Mouse (Mus musculus) hindbrain, embryonic 11.5 days (tissue): ENCODE results near the gene Rgmb. TPM values are rescaled to one million over a fixed set of nuclear protein-coding genes. Genes with fewer than 3 reads are reported as not detected.

Source experiments
- ATAC-seq: fragments of 200-750 bp; cut with Nextera tagmentation; 2 replicates; pipeline ENCODE4 v1.8.0; 2017; ENCODE audit warnings: mild to moderate bottlenecking, moderate TSS enrichment, moderate library complexity; ENCODE audit not compliant: low FRiP score
- DNase-seq: peaks from one replicate; pipeline ENCODE4 v3.0.0-alpha.2; 2015; ENCODE audit warnings: low spot score
- H3K27ac ChIP-seq: fragments of 300-500 bp; sonication (generic); 2 replicates; pipeline ENCODE4 v1.5.1; 2014; ENCODE audit warnings: mild to moderate bottlenecking, low read depth, low read length
- H3K27me3 ChIP-seq: fragments of 300-500 bp; sonication (generic); 2 replicates; pipeline ENCODE4 v1.6.1; 2014; ENCODE audit warnings: mild to moderate bottlenecking, low read length, moderate library complexity, mixed read lengths; ENCODE audit not compliant: control insufficient read depth, insufficient read depth
- H3K36me3 ChIP-seq: fragments of 300-500 bp; sonication (generic); 2 replicates; pipeline ENCODE4 v1.6.1; 2014; ENCODE audit warnings: mild to moderate bottlenecking, low read length, moderate library complexity, mixed read lengths; ENCODE audit not compliant: control insufficient read depth, insufficient read depth
- H3K4me1 ChIP-seq: fragments of 300-500 bp; sonication (generic); replicated peaks from 2 replicates; pipeline ENCODE4 v1.6.1; 2014; ENCODE audit warnings: low read length, mixed read lengths; ENCODE audit not compliant: control insufficient read depth, insufficient read depth
- H3K4me2 ChIP-seq: fragments of 300-500 bp; sonication (generic); replicated peaks from 2 replicates; pipeline ENCODE4 v1.6.1; 2014; ENCODE audit warnings: mild to moderate bottlenecking, low read depth, low read length
- H3K4me3 ChIP-seq: fragments of 300-500 bp; sonication (generic); 2 replicates; pipeline ENCODE4 v1.5.1; 2014; ENCODE audit warnings: low read depth, low read length
- H3K9ac ChIP-seq: fragments of 300-500 bp; sonication (generic); 2 replicates; pipeline ENCODE4 v1.6.1; 2014; ENCODE audit warnings: low read depth, low read length
- H3K9me3 ChIP-seq: fragments of 300-500 bp; sonication (generic); 2 replicates; pipeline ENCODE4 v1.6.1; 2016; ENCODE audit warnings: low read length; ENCODE audit not compliant: control insufficient read depth
- WGBS: fragments of 180-500 bp; shearing (Covaris S2); extraction: QIAGEN DNeasy Blood & Tissue Kit; methylation state at CpG from one replicate; pipeline ENCODE4 v1.1.7; 2014; 5-methylcytosine and 5-hydroxymethylcytosine counted together
- polyA plus RNA-seq: library from polyadenylated mRNA; unstranded; fragments of >200 nt; fragmentation: Nextera tagmentation; extraction: Ambion mirVana; gene quantifications from 2 replicates; pipeline ENCODE4 v1.2.1, GENCODE M21; 2014

Rgmb gene
- polyA plus RNA-seq, 1 experiment from 2014 or later: 102 TPM

GRCm38 (mm10) chr17:15824854-15825253, 6.0 kb downstream of the Rgmb start:
- 23% methylated on average over 3 of the region's 3 CpGs for WGBS
- H3K27ac ChIP-seq: peak overlapping the region; percentile 58
- H3K4me1 ChIP-seq: 0 out of 2 replicates have a peak, but pooled peaks cover 3% of the 10 kb centered on the region
- peak overlapping the region; percentile 98 for H3K4me3 ChIP-seq
- H3K9ac ChIP-seq: peak overlapping the region; percentile 96
- no peak for DNase-seq
- no peaks in the 10 kb centered on the region for H3K9me3 ChIP-seq
- H3K36me3 ChIP-seq: peaks cover 2% of the 10 kb centered on the region; the same call in 1 of the 2 replicates
- no peak for ATAC-seq
- peak overlapping the region; percentile 63 for H3K4me2 ChIP-seq
- no peaks in the 10 kb centered on the region for H3K27me3 ChIP-seq

- Histone ChIP-seq H3K27ac (peak overlapping the region; percentile 58), H3K36me3 (peaks cover 2% of the 10 kb centered on the region; the same call in 1 of the 2 replicates), H3K4me1 (0 out of 2 replicates have a peak, but pooled peaks cover 3% of the 10 kb centered on the region), H3K9me3 (no peaks in the 10 kb centered on the region), H3K4me3 (peak overlapping the region; percentile 98), H3K9ac (peak overlapping the region; percentile 96), H3K27me3 (no peaks in the 10 kb centered on the region), H3K4me2 (peak overlapping the region; percentile 63)
- ATAC-seq (no peak), DNase-seq (no peak)
- 45% methylated on average over 11 of the region's 11 CpGs for WGBS
These were observed 6.5 kb downstream of the Rgmb start for GRCm38 (mm10) chr17:15824337-15824736.

- H3K27me3 ChIP-seq: no peaks in the 10 kb centered on the region
- DNase-seq: no peak
- peak overlapping the region; percentile 63 for H3K4me2 ChIP-seq
- no peaks in the 10 kb centered on the region for H3K9me3 ChIP-seq
- H3K4me3 ChIP-seq: peak overlapping the region; percentile 98
- H3K4me1 ChIP-seq: 0 out of 2 replicates have a peak, but pooled peaks cover 3% of the 10 kb centered on the region
- H3K27ac ChIP-seq: peak overlapping the region; percentile 58
- H3K9ac ChIP-seq: peak overlapping the region; percentile 96
- H3K36me3 ChIP-seq: peaks cover 2% of the 10 kb centered on the region; the same call in 1 of the 2 replicates
- WGBS: 39% methylated on average over 3 of the region's 3 CpGs
- ATAC-seq: no peak
These were observed 7.0 kb downstream of the Rgmb start for GRCm38 (mm10) chr17:15823838-15824237.

- peak overlapping the region; percentile 96 for H3K9ac ChIP-seq
- H3K27ac ChIP-seq: peak overlapping the region; percentile 58; the same call in 1 of the 2 replicates
- ATAC-seq (no peak), DNase-seq (no peak)
- WGBS: 23% methylated on average over 5 of the region's 5 CpGs
- peak overlapping the region; percentile 63 for H3K4me2 ChIP-seq
- peaks cover 2% of the 10 kb centered on the region; the same call in 1 of the 2 replicates for H3K36me3 ChIP-seq
- no peaks in the 10 kb centered on the region for H3K27me3 ChIP-seq
- no peaks in the 10 kb centered on the region for H3K9me3 ChIP-seq
- peak overlapping the region; percentile 98 for H3K4me3 ChIP-seq
- 0 out of 2 replicates have a peak, but pooled peaks cover 3% of the 10 kb centered on the region for H3K4me1 ChIP-seq
These were observed 7.6 kb downstream of the Rgmb start for GRCm38 (mm10) chr17:15823215-15823614.

GRCm38 (mm10) chr17:15822376-15822775, 8.5 kb downstream of the Rgmb start:
- Histone ChIP-seq H3K4me2 (peak overlapping the region; percentile 63), H3K27me3 (no peaks in the 10 kb centered on the region), H3K36me3 (peaks cover 2% of the 10 kb centered on the region; the same call in 1 of the 2 replicates), H3K4me3 (no peak overlapping the region; the same call in 1 of the 2 replicates), H3K4me1 (0 out of 2 replicates have a peak, but pooled peaks cover 2% of the 10 kb centered on the region), H3K9ac (no peak overlapping the region), H3K9me3 (no peaks in the 10 kb centered on the region), H3K27ac (no peak overlapping the region)
- DNase-seq (no peak), ATAC-seq (no peak)
- 82% methylated on average over 7 of the region's 7 CpGs for WGBS

- no peak overlapping the region for H3K4me2 ChIP-seq
- H3K9me3 ChIP-seq: no peaks in the 10 kb centered on the region
- DNase-seq (no peak), ATAC-seq (no peak)
- H3K27ac ChIP-seq: no peak overlapping the region
- H3K27me3 ChIP-seq: no peaks in the 10 kb centered on the region
- no peaks in the 10 kb centered on the region for H3K4me1 ChIP-seq
- WGBS: 90% methylated on average over 4 of the region's 4 CpGs
- no peak overlapping the region for H3K4me3 ChIP-seq
- no peak overlapping the region for H3K9ac ChIP-seq
- H3K36me3 ChIP-seq: peaks cover 2% of the 10 kb centered on the region; the same call in 1 of the 2 replicates
These were observed 9.1 kb downstream of the Rgmb start for GRCm38 (mm10) chr17:15821706-15822105.

- WGBS: 80% methylated on average over 10 of the region's 10 CpGs
- Histone ChIP-seq H3K36me3 (peaks cover 2% of the 10 kb centered on the region; the same call in 1 of the 2 replicates), H3K27me3 (no peaks in the 10 kb centered on the region), H3K9me3 (no peaks in the 10 kb centered on the region), H3K27ac (no peak overlapping the region), H3K4me3 (no peak overlapping the region), H3K4me2 (no peak overlapping the region), H3K4me1 (no peaks in the 10 kb centered on the region), H3K9ac (no peak overlapping the region)
- DNase-seq (no peak), ATAC-seq (no peak)
These were observed 10.1 kb downstream of the Rgmb start for GRCm38 (mm10) chr17:15820761-15821160.

- H3K4me1 ChIP-seq: no peaks in the 10 kb centered on the region
- 66% methylated on average over 6 of the region's 6 CpGs for WGBS
- ATAC-seq: no peak
- no peak overlapping the region for H3K4me2 ChIP-seq
- no peak for DNase-seq
- H3K27me3 ChIP-seq: no peaks in the 10 kb centered on the region
- H3K9me3 ChIP-seq: no peaks in the 10 kb centered on the region
- H3K9ac ChIP-seq: no peak overlapping the region
- H3K4me3 ChIP-seq: no peak overlapping the region
- peaks cover 2% of the 10 kb centered on the region; the same call in 1 of the 2 replicates for H3K36me3 ChIP-seq
- H3K27ac ChIP-seq: no peak overlapping the region
These were observed 10.7 kb downstream of the Rgmb start for GRCm38 (mm10) chr17:15820146-15820545.

GRCm38 (mm10) chr17:15818372-15818771, 12.5 kb downstream of the Rgmb start:
- Histone ChIP-seq H3K27ac (no peak overlapping the region), H3K9ac (no peak overlapping the region)
- ATAC-seq: no peak

More at GRCm38 (mm10) chr17:15818372-15818771, 12.5 kb downstream of the Rgmb start:
- peaks cover 2% of the 10 kb centered on the region; the same call in 1 of the 2 replicates for H3K36me3 ChIP-seq
- H3K9me3 ChIP-seq: no peaks in the 10 kb centered on the region
- no peaks in the 10 kb centered on the region for H3K27me3 ChIP-seq
- no peak overlapping the region for H3K4me3 ChIP-seq
- no peak for DNase-seq
- H3K4me1 ChIP-seq: no peaks in the 10 kb centered on the region
- H3K4me2 ChIP-seq: no peak overlapping the region
- WGBS: 74% methylated on average over 8 of the region's 8 CpGs
